Mouse (Mus musculus): Measurements from ENCODE around the gene Thap7. TPM values are rescaled to one million over a fixed set of nuclear protein-coding genes. Genes with fewer than 3 reads are reported as not detected.
A peak's percentile ranks its signal among the peaks of the same experiment; 100 is the strongest.

The Thap7 gene
- total RNA-seq, 2 experiments from 2014 or later, result 27.1 to 28.4 TPM

DNA sequence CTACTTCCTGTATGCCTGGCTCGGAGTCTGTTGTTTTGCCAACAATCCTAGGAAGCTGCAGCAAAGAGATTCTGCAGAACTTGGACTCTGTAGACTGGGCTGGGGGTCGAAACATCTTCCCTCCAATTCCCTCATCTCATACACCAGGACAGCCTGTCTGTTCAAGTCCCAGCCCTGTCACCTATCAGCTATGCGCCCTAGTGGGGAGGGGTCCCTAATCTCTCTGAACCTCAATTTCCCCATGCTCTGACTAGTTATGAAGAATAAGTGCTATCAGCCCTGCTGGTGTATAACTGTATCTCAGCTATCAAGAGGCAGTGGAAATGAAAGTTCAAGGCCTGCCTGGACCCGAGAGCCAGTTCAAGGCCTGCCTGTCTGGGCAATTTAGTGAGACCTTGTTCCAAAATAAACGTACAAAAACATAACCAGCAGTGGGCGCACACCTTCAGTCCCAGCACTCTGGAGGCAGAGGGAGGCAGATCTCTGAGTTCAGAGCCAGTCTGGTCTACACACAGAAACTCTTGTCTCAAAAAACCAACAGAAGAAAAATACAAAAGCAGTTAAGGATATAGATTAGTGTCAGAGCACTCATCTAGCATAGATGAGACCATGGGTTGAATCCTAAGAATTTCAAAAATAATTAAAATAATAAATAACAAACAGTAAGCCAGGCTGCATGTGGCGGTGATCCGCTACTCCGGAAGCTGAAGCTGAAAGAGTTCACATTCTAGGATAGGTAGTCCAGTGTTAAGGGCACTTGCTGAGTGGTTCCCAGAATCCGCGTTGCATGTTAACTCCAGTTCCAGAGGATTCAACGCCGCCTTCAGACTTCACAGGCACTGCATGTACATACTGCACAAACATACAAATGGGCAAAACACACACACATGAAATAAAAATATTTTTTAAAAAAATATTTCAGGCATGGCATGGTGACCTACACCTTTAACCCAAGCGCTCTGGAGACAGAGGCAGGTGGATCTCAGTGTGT lies 42.2 kb downstream of the Thap7 start:
- peak; percentile 64 for DNase-seq

DNA sequence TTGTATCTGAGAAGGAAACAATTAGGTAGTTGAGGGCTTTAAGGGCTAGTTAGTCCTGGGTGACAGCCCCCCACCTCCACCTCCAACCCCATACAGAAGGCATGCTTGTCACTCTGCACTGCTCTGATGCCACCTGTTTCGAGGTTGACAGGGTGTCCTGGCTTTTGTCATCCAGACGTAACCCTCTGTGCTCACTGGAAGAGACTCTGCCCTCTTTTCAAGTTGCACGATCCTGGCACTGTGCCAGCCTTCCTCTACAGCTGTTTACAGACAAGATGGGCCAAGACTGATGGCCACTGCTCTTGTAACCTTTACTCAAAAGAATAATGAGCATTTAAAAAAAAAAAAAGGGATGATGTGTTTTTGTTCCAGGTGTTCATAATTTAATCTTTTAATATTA lies 44.4 kb downstream of the Thap7 start:
- peak; percentile 67 for DNase-seq

DNA sequence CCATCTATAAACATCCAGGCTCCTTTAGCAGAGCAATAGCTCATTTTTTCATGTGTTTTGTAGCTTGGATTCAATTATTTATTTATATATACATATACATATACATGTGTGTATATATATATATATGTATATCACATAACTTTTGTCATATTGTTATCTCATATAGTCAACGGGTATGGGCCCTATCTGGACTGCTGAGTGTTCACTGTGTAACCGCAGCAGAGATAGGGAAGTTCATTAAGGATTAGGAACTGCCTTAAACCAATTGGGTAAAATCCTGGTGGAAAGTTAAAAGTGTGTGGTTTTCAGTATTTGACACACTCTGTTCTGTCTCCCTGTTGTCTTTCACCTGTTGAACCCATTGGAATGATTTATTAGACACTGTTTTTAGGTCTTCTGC lies 49.5 kb downstream of the Thap7 start:
- no peak for DNase-seq

DNA sequence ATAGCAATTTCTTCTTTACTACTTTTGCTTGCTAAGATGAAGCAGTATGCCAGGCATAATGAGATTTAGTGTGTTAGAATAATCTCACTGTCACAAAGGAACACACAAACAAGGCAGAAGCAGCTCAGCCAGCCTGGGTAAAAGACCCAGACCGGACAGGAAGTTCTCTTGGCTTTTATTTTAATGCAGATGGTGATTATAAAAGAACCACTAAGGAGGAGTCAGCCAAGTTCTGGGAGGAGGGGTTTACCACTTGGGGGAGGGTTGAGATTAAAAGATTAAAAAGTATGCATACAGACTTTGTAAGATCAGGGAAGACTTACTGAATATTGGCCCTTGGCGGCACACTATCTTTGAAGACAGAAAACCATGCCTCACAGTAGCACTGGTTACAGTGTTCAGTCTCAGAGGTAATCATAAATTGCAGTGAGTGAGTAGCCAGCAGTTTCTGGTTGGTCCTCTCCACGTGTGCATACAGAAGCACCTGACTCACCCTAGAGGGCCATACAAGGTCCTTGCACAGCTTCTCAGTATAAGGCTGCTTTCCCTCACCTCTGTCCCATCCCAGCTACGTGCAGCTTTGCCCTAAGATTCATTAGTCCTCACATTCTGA lies 52.5 kb downstream of the Thap7 start:
- no peak for DNase-seq

Other genes with a start within 250 kb of the Thap7 start
- gene Serpind1, start 199.8 kb downstream of the Thap7 start, total RNA-seq (2021), result 100 to 1,000 TPM in 1 of 2 experiments, 10 to 100 TPM in 1; 50.5 to 111 TPM
- 10 to 100 TPM; 19.8 to 19.9 TPM for gene Snap29, start 125.2 kb downstream of the Thap7 start, total RNA-seq (2021)
- gene Pi4ka, start 124.8 kb downstream of the Thap7 start, total RNA-seq (2021), result 10 to 100 TPM; 61.7 to 73.1 TPM
- gene Crkl, start 79.1 kb downstream of the Thap7 start, total RNA-seq (2021), result 10 to 100 TPM; 28.5 to 31.7 TPM
- 1 to 10 TPM; 3.6 to 4.5 TPM for gene Aifm3, start 41.5 kb downstream of the Thap7 start, total RNA-seq (2021)
- 10 to 100 TPM; 60.1 to 70.9 TPM for gene Lztr1, start 22.4 kb downstream of the Thap7 start, total RNA-seq (2021)
- gene Lrrc74b, start 30.1 kb upstream of the Thap7 start, total RNA-seq (2021), result under 1 TPM; 0.48 to 0.58 TPM
- gene P2rx6, start 30.7 kb upstream of the Thap7 start, total RNA-seq (2021), result under 1 TPM; 0.69 to 0.97 TPM
- 1 to 10 TPM; 5.5 to 9.0 TPM for gene Slc7a4, start 52.1 kb upstream of the Thap7 start, total RNA-seq (2021)
- 10 to 100 TPM; 24.4 to 28.0 TPM for gene Smpd4, start 88.2 kb upstream of the Thap7 start, total RNA-seq (2021)
- 1 to 10 TPM; 2.5 to 3.2 TPM for gene Ccdc74a, start 115.3 kb upstream of the Thap7 start, total RNA-seq (2021)
- gene Med15, start 201.8 kb upstream of the Thap7 start, total RNA-seq (2021), result 10 to 100 TPM; 42.7 to 55.3 TPM
- 10 to 100 TPM; 30.6 to 47.9 TPM for gene Klhl22, start 228.5 kb upstream of the Thap7 start, total RNA-seq (2021)